Mouse (Mus musculus): ENCODE measurements around the gene Lats2. TPM values are rescaled to one million over a fixed set of nuclear protein-coding genes. Genes with fewer than 3 reads are reported as not detected.

Gene Lats2
- polyA plus RNA-seq, 1 experiment: 19.5 TPM

DNA sequence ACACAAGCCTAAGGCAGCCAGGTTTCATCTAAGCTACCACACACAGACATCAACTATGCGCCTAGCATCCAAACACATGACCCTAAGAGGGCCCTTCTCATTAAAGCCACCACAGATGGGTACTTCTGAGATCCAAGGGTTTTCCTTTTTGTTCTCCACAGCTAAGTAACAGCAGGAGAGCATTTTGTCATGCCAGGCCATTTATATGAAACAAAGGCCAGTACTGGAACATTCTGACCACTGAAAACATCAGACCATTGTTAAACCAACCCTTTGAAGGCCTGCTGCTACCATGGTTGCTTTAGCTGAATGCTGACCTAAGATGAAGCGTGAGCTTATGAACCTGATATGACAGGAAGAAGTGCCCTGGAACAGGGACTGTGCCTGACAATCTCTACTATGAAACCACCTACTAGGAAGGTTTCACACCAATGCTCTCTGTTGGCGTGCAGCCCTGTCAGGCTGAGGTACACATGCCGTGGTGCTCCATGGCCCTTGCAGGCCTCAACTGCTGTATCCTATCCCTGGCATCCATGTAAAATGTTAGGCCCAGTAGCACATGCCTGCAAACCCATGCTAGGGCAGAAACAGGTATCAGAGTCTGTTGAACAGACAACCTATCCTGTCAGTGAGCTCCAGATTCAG, 41.5 kb downstream of the Lats2 start:
- no peak overlapping the region for H3K4me3 ChIP-seq (ENCODE audit: insufficient read depth, low read depth, low read length)
- H3K4me1 ChIP-seq (ENCODE audit: control insufficient read depth, insufficient read depth, insufficient read length, low read length): peaks cover 16% of the 10 kb centered on the region
- H3K27ac ChIP-seq (replicated peaks; ENCODE audit: low read depth, low read length): no peak overlapping the region

GRCm38 (mm10) chr14:57712884-57713283, 45.3 kb downstream of the Lats2 start:
- Histone ChIP-seq H3K4me3 (ENCODE audit: insufficient read depth, low read depth, low read length) (no peak overlapping the region), H3K4me1 (ENCODE audit: control insufficient read depth, insufficient read depth, insufficient read length, low read length) (peaks cover 34% of the 10 kb centered on the region), H3K27ac (replicated peaks; ENCODE audit: low read depth, low read length) (no peak overlapping the region)

DNA sequence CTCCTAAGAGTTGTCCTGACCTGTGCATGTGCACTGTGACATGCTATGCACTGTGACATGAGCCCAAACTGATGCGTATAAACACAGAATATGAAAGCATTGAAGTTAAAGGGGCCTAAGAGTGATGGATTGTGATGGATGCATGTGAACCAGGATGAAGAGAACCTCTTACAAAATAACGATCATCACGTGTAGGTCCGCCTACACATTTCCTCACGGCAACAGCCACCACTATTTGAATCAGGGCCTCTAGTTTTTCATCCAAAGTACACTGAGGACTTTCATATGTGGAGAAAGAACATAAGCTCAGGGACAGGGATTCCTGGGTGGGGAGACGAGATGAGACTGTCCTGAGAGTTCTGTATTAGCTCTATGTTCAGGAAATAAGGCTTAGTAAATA, 47.1 kb downstream of the Lats2 start:
- Histone ChIP-seq H3K27ac (replicated peaks; ENCODE audit: low read depth, low read length) (no peak overlapping the region), H3K4me3 (ENCODE audit: insufficient read depth, low read depth, low read length) (no peak overlapping the region), H3K4me1 (ENCODE audit: control insufficient read depth, insufficient read depth, insufficient read length, low read length) (peaks cover 49% of the 10 kb centered on the region)

DNA sequence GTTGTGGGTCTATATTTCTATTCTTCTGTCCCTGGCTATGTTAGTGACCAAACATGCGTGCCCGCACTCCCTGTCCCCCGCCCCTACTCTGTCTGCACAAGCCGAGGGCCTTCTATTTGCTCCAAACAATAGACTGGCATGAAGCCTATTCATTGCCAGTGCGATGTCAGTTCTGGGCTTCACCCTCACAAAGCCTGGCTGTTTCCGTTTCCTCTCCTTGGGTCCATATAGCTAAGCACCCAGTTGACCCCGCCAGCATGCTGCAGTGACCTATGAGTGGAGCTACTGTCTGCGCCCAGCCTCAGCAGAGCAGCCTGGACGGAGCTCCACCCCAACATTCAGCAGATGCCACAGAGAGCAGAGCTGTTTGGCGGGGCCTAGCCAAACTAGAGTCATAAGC, 49.0 kb downstream of the Lats2 start:
- Histone ChIP-seq H3K4me3 (ENCODE audit: insufficient read depth, low read depth, low read length) (no peak overlapping the region), H3K4me1 (ENCODE audit: control insufficient read depth, insufficient read depth, insufficient read length, low read length) (peaks cover 53% of the 10 kb centered on the region), H3K27ac (replicated peaks; ENCODE audit: low read depth, low read length) (peak overlapping the region; percentile 27)

DNA sequence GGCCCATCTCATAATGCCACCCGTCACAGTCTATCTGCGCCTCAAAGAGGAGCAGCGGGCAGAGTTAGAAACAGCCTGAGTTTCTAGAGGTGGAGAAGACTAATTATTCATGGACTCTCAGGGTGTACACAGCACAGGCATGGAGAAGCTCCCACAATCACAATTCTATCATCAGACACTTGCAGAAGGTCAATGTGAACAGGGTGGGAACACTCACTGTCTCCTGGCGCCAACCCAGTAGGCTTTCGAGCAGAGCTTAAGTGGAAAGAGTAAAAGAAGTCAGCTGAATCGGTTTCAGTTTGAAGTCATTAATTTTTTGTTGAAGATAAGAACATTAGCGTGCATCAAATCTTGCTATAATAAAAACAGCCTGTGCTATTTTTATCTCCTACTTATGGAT, 49.6 kb downstream of the Lats2 start:
- Histone ChIP-seq H3K4me3 (ENCODE audit: insufficient read depth, low read depth, low read length) (no peak overlapping the region), H3K27ac (replicated peaks; ENCODE audit: low read depth, low read length) (peak overlapping the region; percentile 40; the same call in 1 of the 2 replicates), H3K4me1 (ENCODE audit: control insufficient read depth, insufficient read depth, insufficient read length, low read length) (peaks cover 53% of the 10 kb centered on the region)

- peak overlapping the region; percentile 75 for H3K27ac ChIP-seq (replicated peaks; ENCODE audit: low read depth, low read length)
- H3K4me3 ChIP-seq (ENCODE audit: insufficient read depth, low read depth, low read length): no peak overlapping the region
- H3K4me1 ChIP-seq (ENCODE audit: control insufficient read depth, insufficient read depth, insufficient read length, low read length): peaks cover 44% of the 10 kb centered on the region
Measured at GRCm38 (mm10) chr14:57707100-57707893, 50.9 kb downstream of the Lats2 start.

DNA sequence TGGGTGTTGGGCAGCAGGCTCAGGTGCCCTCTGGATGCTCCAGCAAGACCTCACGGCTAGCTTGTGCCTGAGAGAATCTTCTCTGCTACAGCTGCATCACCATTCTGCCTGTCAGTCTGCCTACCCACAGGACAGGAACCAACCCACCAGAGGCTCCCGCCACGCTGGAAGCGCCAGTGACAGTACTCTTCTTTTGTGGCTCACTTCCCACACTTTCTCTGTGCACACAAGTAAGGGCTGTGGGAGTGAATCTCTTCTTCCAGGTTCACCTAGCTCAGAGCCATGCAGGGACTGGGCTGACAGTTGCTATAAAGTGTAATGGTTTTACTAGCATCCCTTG, 51.5 kb downstream of the Lats2 start:
- H3K4me1 ChIP-seq (ENCODE audit: control insufficient read depth, insufficient read depth, insufficient read length, low read length): peaks cover 40% of the 10 kb centered on the region
- peak overlapping the region; percentile 43 for H3K27ac ChIP-seq (replicated peaks; ENCODE audit: low read depth, low read length)
- H3K4me3 ChIP-seq (ENCODE audit: insufficient read depth, low read depth, low read length): no peak overlapping the region

DNA sequence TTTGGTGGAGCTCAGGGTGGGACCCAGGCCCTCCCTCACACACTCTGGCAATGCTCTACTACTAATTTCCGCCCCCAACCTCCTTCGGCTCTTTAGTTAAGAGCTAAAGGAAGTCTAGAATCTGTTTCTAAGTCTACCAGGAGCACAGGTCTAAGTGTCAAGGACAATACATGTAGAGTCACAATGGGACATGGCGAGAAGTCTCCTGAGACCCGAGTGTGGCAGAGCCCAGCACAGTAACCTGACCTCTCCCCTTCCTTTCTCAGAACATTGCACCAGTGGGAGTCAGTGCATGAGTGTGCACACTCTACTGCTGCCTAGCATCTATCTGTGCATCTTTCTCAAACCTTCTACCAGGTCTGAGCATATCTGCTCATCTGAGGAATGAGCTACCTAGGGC, 52.4 kb downstream of the Lats2 start:
- Histone ChIP-seq H3K4me1 (ENCODE audit: control insufficient read depth, insufficient read depth, insufficient read length, low read length) (peaks cover 32% of the 10 kb centered on the region), H3K4me3 (ENCODE audit: insufficient read depth, low read depth, low read length) (no peak overlapping the region), H3K27ac (replicated peaks; ENCODE audit: low read depth, low read length) (no peak overlapping the region)

- H3K4me1 ChIP-seq (ENCODE audit: control insufficient read depth, insufficient read depth, insufficient read length, low read length): peaks cover 31% of the 10 kb centered on the region
- H3K4me3 ChIP-seq (ENCODE audit: insufficient read depth, low read depth, low read length): no peak overlapping the region
- no peak overlapping the region for H3K27ac ChIP-seq (replicated peaks; ENCODE audit: low read depth, low read length)
Measured at GRCm38 (mm10) chr14:57705075-57705474, 53.1 kb downstream of the Lats2 start.

GRCm38 (mm10) chr14:57701915-57702477, 56.2 kb downstream of the Lats2 start:
- Histone ChIP-seq H3K4me1 (ENCODE audit: control insufficient read depth, insufficient read depth, insufficient read length, low read length) (peaks cover 14% of the 10 kb centered on the region), H3K27ac (replicated peaks; ENCODE audit: low read depth, low read length) (no peak overlapping the region), H3K4me3 (ENCODE audit: insufficient read depth, low read depth, low read length) (no peak overlapping the region)

GRCm38 (mm10) chr14:57699461-57699970, 58.7 kb downstream of the Lats2 start:
- Histone ChIP-seq H3K27ac (replicated peaks; ENCODE audit: low read depth, low read length) (no peak overlapping the region), H3K4me1 (ENCODE audit: control insufficient read depth, insufficient read depth, insufficient read length, low read length) (no peaks in the 10 kb centered on the region), H3K4me3 (ENCODE audit: insufficient read depth, low read depth, low read length) (no peak overlapping the region)

- H3K27ac ChIP-seq (replicated peaks; ENCODE audit: low read depth, low read length): no peak overlapping the region
- no peaks in the 10 kb centered on the region for H3K4me1 ChIP-seq (ENCODE audit: control insufficient read depth, insufficient read depth, insufficient read length, low read length)
- H3K4me3 ChIP-seq (ENCODE audit: insufficient read depth, low read depth, low read length): no peak overlapping the region
Measured at GRCm38 (mm10) chr14:57699016-57699415, 59.2 kb downstream of the Lats2 start.

GRCm38 (mm10) chr14:57696066-57696465, 62.1 kb downstream of the Lats2 start:
- H3K4me3 ChIP-seq (ENCODE audit: insufficient read depth, low read depth, low read length): no peak overlapping the region
- no peaks in the 10 kb centered on the region for H3K4me1 ChIP-seq (ENCODE audit: control insufficient read depth, insufficient read depth, insufficient read length, low read length)
- H3K27ac ChIP-seq (replicated peaks; ENCODE audit: low read depth, low read length): no peak overlapping the region

DNA sequence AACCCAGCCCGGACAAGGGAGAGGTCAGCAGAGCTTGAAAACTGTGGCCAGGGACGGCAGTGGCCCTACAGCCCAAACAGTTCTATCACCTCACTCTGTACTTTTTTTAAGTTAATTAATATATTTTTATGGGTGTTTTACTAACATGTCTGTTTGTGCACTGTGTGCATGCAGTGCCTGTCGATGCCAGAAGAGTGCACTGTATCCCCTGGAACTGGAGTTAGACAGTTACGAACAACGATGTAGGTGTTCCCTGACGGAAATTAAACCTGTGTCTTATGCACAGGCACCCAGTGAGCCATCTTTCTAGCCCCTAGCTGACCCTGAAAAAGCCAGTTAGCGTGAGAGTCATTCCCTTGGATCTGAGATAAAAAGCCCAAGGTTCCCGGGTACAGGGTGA, 62.6 kb downstream of the Lats2 start:
- H3K27ac ChIP-seq (replicated peaks; ENCODE audit: low read depth, low read length): no peak overlapping the region

DNA sequence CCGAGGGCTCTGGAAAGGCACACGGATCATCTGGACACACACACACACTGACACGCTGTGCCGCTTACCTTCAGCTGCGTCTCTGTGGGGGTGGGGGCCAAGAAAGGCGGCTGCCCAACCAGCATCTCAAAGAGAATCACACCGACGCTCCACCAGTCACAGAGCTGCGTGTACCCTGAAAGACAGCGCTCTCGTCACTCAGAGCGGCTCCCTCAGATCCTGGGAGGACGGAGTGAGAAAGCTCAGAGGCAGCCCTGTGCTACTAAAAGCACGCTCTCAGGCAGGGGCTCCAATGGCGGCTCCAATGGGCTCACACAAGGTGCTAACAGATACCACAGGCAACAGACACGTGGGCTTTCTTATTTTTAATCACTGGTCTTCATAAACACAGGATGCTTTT, 63.9 kb downstream of the Lats2 start:
- Histone ChIP-seq H3K4me1 (ENCODE audit: control insufficient read depth, insufficient read depth, insufficient read length, low read length) (no peaks in the 10 kb centered on the region), H3K4me3 (ENCODE audit: insufficient read depth, low read depth, low read length) (no peak overlapping the region), H3K27ac (replicated peaks; ENCODE audit: low read depth, low read length) (no peak overlapping the region)

More for the DNA sequence above, 62.6 kb downstream of the Lats2 start:
- Histone ChIP-seq H3K4me3 (ENCODE audit: insufficient read depth, low read depth, low read length) (no peak overlapping the region), H3K4me1 (ENCODE audit: control insufficient read depth, insufficient read depth, insufficient read length, low read length) (no peaks in the 10 kb centered on the region)

All from brown adipose tissue, adult 24 weeks (tissue).